27 mouse cellular contexts compared by ENCODE assay signal in genomic region chr16:7895786-7896185, GRCm38 (mm10).
"Had no signal": no experiment of that assay in that cellular context is flagged by ENCODE, and none has a peak within 500 bp of the region (broad histone marks: within the 10 kb centered on the region; RNA-seq: fewer than 3 reads in every experiment).

No protein-coding gene starts in this region.

- DNase-seq: gastrocnemius, adult 2 months; gastrocnemius, postnatal 10 days; gastrocnemius, postnatal 25 days; heart, adult 18-20 months; heart, postnatal 10 days; heart, postnatal 4 days; kidney, adult 18-20 months; kidney, adult 8-10 months; kidney, postnatal 10 days; kidney, postnatal 25 days; kidney, postnatal 4 days; liver, embryonic 13.5 days had no signal

- H3K4me2 ChIP-seq: heart, embryonic 12.5 days; hindbrain, embryonic 12.5 days; hindbrain, embryonic 14.5 days; intestine, embryonic 15.5 days; limb, embryonic 12.5 days; liver, embryonic 11.5 days; liver, embryonic 13.5 days; liver, embryonic 15.5 days had no signal

- H3K27me3 ChIP-seq: heart, embryonic 12.5 days; hindbrain, embryonic 12.5 days; intestine, embryonic 15.5 days; limb, embryonic 12.5 days; liver, embryonic 13.5 days; liver, embryonic 15.5 days had no signal

- H3K9me3 ChIP-seq: heart, embryonic 10.5 days; heart, embryonic 12.5 days; hindbrain, embryonic 10.5 days; hindbrain, embryonic 12.5 days; intestine, embryonic 15.5 days; limb, embryonic 10.5 days; limb, embryonic 12.5 days; liver, embryonic 13.5 days; liver, embryonic 15.5 days had no signal

- H3K4me1 ChIP-seq: heart, embryonic 10.5 days; heart, embryonic 12.5 days; hindbrain, embryonic 10.5 days; hindbrain, embryonic 12.5 days; intestine, embryonic 15.5 days; limb, embryonic 10.5 days; limb, embryonic 12.5 days; liver, embryonic 13.5 days; liver, embryonic 15.5 days had no signal

- ATAC-seq: hindbrain, embryonic 16.5 days; inflammation-experienced regulatory T-cells, adult 6 months; intestine, embryonic 15.5 days; intestine, postnatal 0 days had no signal

- H3K9ac ChIP-seq: heart, embryonic 12.5 days; hindbrain, embryonic 12.5 days; hindbrain, embryonic 14.5 days; intestine, embryonic 15.5 days; limb, embryonic 12.5 days; liver, embryonic 13.5 days; liver, embryonic 15.5 days had no signal

- H3K4me3 ChIP-seq: gastrocnemius, adult 2 months; heart, embryonic 10.5 days; heart, embryonic 12.5 days; hindbrain, embryonic 10.5 days; hindbrain, embryonic 12.5 days; intestine, embryonic 15.5 days; layer of hippocampus, adult 2 months; left cerebral cortex, adult 2 months; limb, embryonic 10.5 days; limb, embryonic 12.5 days; liver, embryonic 13.5 days; liver, embryonic 15.5 days had no signal

- H3K27ac ChIP-seq: gastrocnemius, adult 2 months; heart, embryonic 10.5 days; hindbrain, embryonic 10.5 days; hindbrain, embryonic 12.5 days; hindbrain, embryonic 14.5 days; intestine, embryonic 15.5 days; layer of hippocampus, adult 2 months; left cerebral cortex, adult 2 months; limb, embryonic 10.5 days; limb, embryonic 12.5 days; liver, embryonic 13.5 days; liver, embryonic 15.5 days had no signal

- H3K36me3 ChIP-seq: heart, embryonic 10.5 days; heart, embryonic 12.5 days; hindbrain, embryonic 10.5 days; hindbrain, embryonic 12.5 days; intestine, embryonic 15.5 days; limb, embryonic 10.5 days; limb, embryonic 12.5 days; liver, embryonic 13.5 days; liver, embryonic 15.5 days had no signal
